Mouse (Mus musculus): ENCODE measurements around the gene Spon1. TPM values are rescaled to one million over a fixed set of nuclear protein-coding genes. Genes with fewer than 3 reads are reported as not detected.

The Spon1 gene
- total RNA-seq, 2 experiments from 2014 or later: 2.5 to 4.4 TPM

GRCm38 (mm10) chr7:114042973-114043928 is 277.5 kb downstream of the Spon1 start:
- DNase-seq: no peak
- intact Hi-C loops (cut with DNase I): no loop called here

GRCm38 (mm10) chr7:114043929-114044549 is 278.2 kb downstream of the Spon1 start:
- DNase-seq: no peak
- intact Hi-C loops (cut with DNase I): no loop called here

GRCm38 (mm10) chr7:114045814-114046213 is 280.0 kb downstream of the Spon1 start:
- no peak for DNase-seq
- intact Hi-C loops (cut with DNase I): no loop called here

GRCm38 (mm10) chr7:114053720-114054119 is 287.9 kb downstream of the Spon1 start:
- intact Hi-C loops (cut with DNase I): no loop called here

GRCm38 (mm10) chr7:114058166-114058565 is 292.4 kb downstream of the Spon1 start:
- DNase-seq: no peak
- intact Hi-C loops (cut with DNase I): no loop called here

More at GRCm38 (mm10) chr7:114053720-114054119, 287.9 kb downstream of the Spon1 start:
- no peak for DNase-seq

- intact Hi-C loops (cut with DNase I): no loop called here
- no peak for DNase-seq
Measured at GRCm38 (mm10) chr7:114058927-114059441, 293.2 kb downstream of the Spon1 start.

GRCm38 (mm10) chr7:114060445-114060844 is 294.6 kb downstream of the Spon1 start:
- no peak for DNase-seq
- intact Hi-C loops (cut with DNase I): no loop called here

- DNase-seq: peak in 1 of 2 experiments; percentile 41
- intact Hi-C loops (cut with DNase I): no loop called here
Measured at GRCm38 (mm10) chr7:114062451-114062850, 296.7 kb downstream of the Spon1 start.

- no peak for DNase-seq
- intact Hi-C loops (cut with DNase I): no loop called here
Measured at GRCm38 (mm10) chr7:114063534-114063933, 297.7 kb downstream of the Spon1 start.

- intact Hi-C loops (cut with DNase I): loop anchor here (2.0 kb wide), 1 partner anchor 149 kb away; no protein-coding TSS in a partner anchor
- DNase-seq: no peak
Measured at GRCm38 (mm10) chr7:114063966-114064365, 298.2 kb downstream of the Spon1 start.

- no peak for DNase-seq
- intact Hi-C loops (cut with DNase I): loop anchor here (2.0 kb wide), 1 partner anchor 147 kb away; no protein-coding TSS in a partner anchor
Measured at GRCm38 (mm10) chr7:114065407-114066185, 299.8 kb downstream of the Spon1 start.

GRCm38 (mm10) chr7:114066529-114067178 is 300.9 kb downstream of the Spon1 start:
- peak; percentile 69 to 74 for DNase-seq
- intact Hi-C loops (cut with DNase I): no loop called here

- intact Hi-C loops (cut with DNase I): no loop called here
- no peak for DNase-seq
Measured at GRCm38 (mm10) chr7:114068956-114069533, 303.2 kb downstream of the Spon1 start.

- no peak for DNase-seq
- intact Hi-C loops (cut with DNase I): loop anchor here (5.0 kb wide), 1 partner anchor 47 kb away; the partner anchor contains the start of gene Rras2
Measured at GRCm38 (mm10) chr7:114069726-114070457, 304.1 kb downstream of the Spon1 start.

GRCm38 (mm10) chr7:114070458-114070840 is 304.7 kb downstream of the Spon1 start:
- no peak for DNase-seq
- intact Hi-C loops (cut with DNase I): loop anchor here (5.0 kb wide), 1 partner anchor 47 kb away; the partner anchor contains the start of gene Rras2

GRCm38 (mm10) chr7:114071395-114071794 is 305.6 kb downstream of the Spon1 start:
- DNase-seq: no peak
- intact Hi-C loops (cut with DNase I): loop anchor here (5.0 kb wide), 1 partner anchor 46 kb away; the partner anchor contains the start of gene Rras2

- DNase-seq: no peak
- intact Hi-C loops (cut with DNase I): loop anchor here (5.0 kb wide), 1 partner anchor 45 kb away; the partner anchor contains the start of gene Rras2
Measured at GRCm38 (mm10) chr7:114071851-114072616, 306.2 kb downstream of the Spon1 start.

- intact Hi-C loops (cut with DNase I): loop anchor here (5.0 kb wide), 1 partner anchor 43 kb away; the partner anchor contains the start of gene Rras2
- DNase-seq: no peak
Measured at GRCm38 (mm10) chr7:114074133-114074532, 308.3 kb downstream of the Spon1 start.

Data from gastrocnemius, postnatal 36 days (tissue).